Mouse (Mus musculus) embryonic facial prominence, embryonic 14.5 days (tissue): ENCODE results near the gene Eif6. TPM values are rescaled to one million over a fixed set of nuclear protein-coding genes. Genes with fewer than 3 reads are reported as not detected.

Experiments used
- ATAC-seq: fragments of 200-750 bp; cut with Nextera tagmentation; 2 replicates; pipeline ENCODE4 v1.8.0; 2017; ENCODE audit warnings: low read depth, moderate number of reproducible peaks, moderate TSS enrichment
- DNase-seq: peaks from one replicate; pipeline ENCODE4 v3.0.0-alpha.2; 2015; ENCODE audit warnings: low spot score
- H3K27ac ChIP-seq: fragments of 300-500 bp; sonication (generic); replicated peaks from 2 replicates; pipeline ENCODE4 v1.5.1; 2014; ENCODE audit warnings: low read depth, mild to moderate bottlenecking, low read length, moderate library complexity
- H3K27me3 ChIP-seq: fragments of 300-500 bp; sonication (generic); replicated peaks from 2 replicates; pipeline ENCODE4 v1.6.1; 2014; ENCODE audit warnings: low read length; ENCODE audit not compliant: control insufficient read depth, insufficient read depth
- H3K36me3 ChIP-seq: fragments of 300-500 bp; sonication (generic); 2 replicates; pipeline ENCODE4 v1.6.1; 2014; ENCODE audit warnings: low read length, mixed read lengths; ENCODE audit not compliant: control insufficient read depth, insufficient read depth
- H3K4me1 ChIP-seq: fragments of 300-500 bp; sonication (generic); 2 replicates; pipeline ENCODE4 v1.6.1; 2014; ENCODE audit warnings: antibody characterized with exemption, low read length; ENCODE audit not compliant: control insufficient read depth, insufficient read depth
- H3K4me2 ChIP-seq: fragments of 300-500 bp; sonication (generic); 2 replicates; pipeline ENCODE4 v1.6.1; 2014; ENCODE audit warnings: low read depth, mild to moderate bottlenecking, low read length, moderate library complexity, mixed read lengths
- H3K4me3 ChIP-seq: fragments of 300-500 bp; sonication (generic); 2 replicates; pipeline ENCODE4 v1.5.1; 2014; ENCODE audit warnings: low read depth, mild to moderate bottlenecking, low read length
- H3K9ac ChIP-seq: fragments of 300-500 bp; sonication (generic); 2 replicates; pipeline ENCODE4 v1.6.1; 2014; ENCODE audit warnings: low read depth, mild to moderate bottlenecking, low read length, moderate library complexity, mixed read lengths
- H3K9me3 ChIP-seq: fragments of 300-500 bp; sonication (generic); 2 replicates; pipeline ENCODE4 v1.6.1; 2016; ENCODE audit warnings: low read length; ENCODE audit not compliant: control insufficient read depth
- WGBS: fragments of 180-500 bp; shearing (Covaris S2); extraction: QIAGEN DNeasy Blood & Tissue Kit; methylation state at CpG from one replicate; pipeline ENCODE4 v1.1.7; 2014; 5-methylcytosine and 5-hydroxymethylcytosine counted together
- polyA plus RNA-seq: library from polyadenylated mRNA; unstranded; fragments of >200 nt; fragmentation: Nextera tagmentation; extraction: Ambion mirVana; gene quantifications from 2 replicates; pipeline ENCODE4 v1.2.1, GENCODE M21; 2014

Eif6 gene
- polyA plus RNA-seq, 1 experiment from 2014 or later: 151 TPM

DNA sequence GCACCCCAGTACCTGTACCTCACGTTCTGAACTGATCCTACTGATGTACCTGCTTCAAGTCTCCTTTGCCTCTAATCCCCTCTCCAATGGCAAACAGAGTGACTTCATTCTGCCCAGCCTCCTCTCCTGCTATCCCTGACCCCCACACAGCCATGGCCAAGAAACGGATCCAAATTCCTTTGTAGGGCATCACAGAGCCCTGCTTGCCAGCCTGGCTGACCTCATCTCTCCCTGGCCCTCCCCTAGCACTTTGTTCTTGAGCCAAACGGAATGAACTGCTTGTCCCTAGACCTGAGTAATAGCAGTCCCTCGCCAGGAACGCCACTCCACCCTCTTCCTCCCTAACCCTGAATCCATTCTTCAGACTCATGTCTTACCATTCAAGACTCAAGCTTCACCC, 20.2 kb downstream of the Eif6 start:
- WGBS: 60% methylated on average over 5 of the region's 5 CpGs
- ATAC-seq: no peak
- no peaks in the 10 kb centered on the region for H3K9me3 ChIP-seq

DNA sequence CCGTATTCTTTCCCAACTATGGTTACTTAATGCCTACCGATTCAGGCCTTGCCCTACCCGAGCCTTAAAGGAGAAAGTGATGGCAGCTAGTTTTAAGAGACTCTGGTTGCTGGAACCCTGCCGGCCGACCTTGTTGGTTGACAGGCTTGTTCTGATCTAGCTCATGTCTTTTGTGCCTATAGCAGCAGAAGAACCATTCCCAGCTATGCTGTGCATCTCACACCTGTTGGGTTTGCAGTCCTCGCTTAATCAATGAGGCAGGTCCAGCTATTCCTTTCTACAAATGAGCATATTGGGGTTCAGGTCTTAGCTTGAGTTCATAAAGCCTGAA, 20.8 kb downstream of the Eif6 start:
- H3K27ac ChIP-seq: no peak overlapping the region
- 86% methylated on average over 6 of the region's 6 CpGs for WGBS
- H3K4me1 ChIP-seq: no peaks in the 10 kb centered on the region
- H3K9me3 ChIP-seq: no peaks in the 10 kb centered on the region
- no peak for DNase-seq
- ATAC-seq: no peak
- H3K36me3 ChIP-seq: no peaks in the 10 kb centered on the region
- no peak overlapping the region for H3K9ac ChIP-seq
- no peak overlapping the region for H3K4me2 ChIP-seq
- no peak overlapping the region for H3K4me3 ChIP-seq
- H3K27me3 ChIP-seq: no peaks in the 10 kb centered on the region

More for the DNA sequence above, 20.2 kb downstream of the Eif6 start:
- Histone ChIP-seq H3K4me1 (no peaks in the 10 kb centered on the region), H3K36me3 (no peaks in the 10 kb centered on the region), H3K27ac (no peak overlapping the region), H3K27me3 (no peaks in the 10 kb centered on the region), H3K4me3 (no peak overlapping the region), H3K9ac (no peak overlapping the region), H3K4me2 (no peak overlapping the region)
- no peak for DNase-seq

DNA sequence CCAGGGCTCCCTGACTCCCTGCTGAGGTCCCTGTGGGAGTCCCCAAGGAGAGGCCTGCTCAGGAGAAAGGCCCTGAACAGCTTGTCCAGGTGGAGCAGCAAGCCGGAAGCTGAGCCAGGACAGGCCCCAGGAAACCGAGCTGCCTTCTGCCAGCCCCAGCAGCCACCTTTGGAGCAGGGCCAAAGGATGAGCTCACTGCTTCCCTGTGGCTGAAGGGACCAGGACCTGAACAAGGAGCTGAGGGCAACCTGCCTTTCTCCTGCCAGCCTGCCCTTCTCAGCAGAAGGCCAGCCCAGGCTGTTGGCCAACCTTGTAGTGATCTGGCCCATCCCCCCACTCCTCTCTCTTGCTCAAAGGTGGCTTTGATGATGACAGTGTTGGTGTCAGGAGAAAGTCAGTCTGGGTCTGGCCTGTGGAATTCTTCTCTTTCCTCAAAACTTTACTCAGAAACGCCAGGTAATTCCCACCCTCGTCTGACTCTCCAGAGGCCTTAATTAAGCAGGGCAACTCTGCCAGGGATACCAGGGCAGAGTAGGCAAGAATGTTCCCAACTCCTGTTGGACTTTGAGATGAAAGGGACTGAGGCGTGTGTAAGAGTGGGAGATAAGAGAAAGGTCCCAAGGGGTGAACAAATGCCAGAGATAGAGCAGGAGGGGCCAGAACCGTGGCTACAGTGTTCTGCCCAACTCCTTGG, 21.3 kb downstream of the Eif6 start:
- DNase-seq (peak; percentile 11), ATAC-seq (no peak)
- Histone ChIP-seq H3K9me3 (no peaks in the 10 kb centered on the region), H3K27me3 (no peaks in the 10 kb centered on the region), H3K36me3 (no peaks in the 10 kb centered on the region), H3K9ac (no peak overlapping the region), H3K27ac (no peak overlapping the region), H3K4me2 (no peak overlapping the region), H3K4me1 (no peaks in the 10 kb centered on the region), H3K4me3 (no peak overlapping the region)
- 49% methylated on average over 6 of the region's 6 CpGs for WGBS

DNA sequence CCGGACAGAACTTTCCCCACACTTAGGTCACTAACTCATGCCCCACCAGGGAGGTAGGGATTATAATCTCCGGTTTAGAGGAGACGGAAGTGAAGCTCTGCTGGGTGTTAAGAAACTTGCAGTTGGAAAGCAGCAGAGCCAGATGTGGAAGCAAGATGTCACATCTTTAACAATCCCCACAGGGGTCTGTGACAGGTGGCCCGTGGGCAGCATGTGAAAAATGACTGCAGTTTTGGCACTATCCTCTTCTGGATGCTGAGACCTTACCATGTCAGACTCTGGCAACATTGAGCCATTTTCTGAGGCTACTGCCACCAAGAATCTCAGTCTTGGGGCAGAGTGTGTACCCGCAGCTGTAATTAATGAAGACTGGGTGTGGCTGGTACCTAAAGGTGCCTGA, 22.7 kb downstream of the Eif6 start:
- H3K4me1 ChIP-seq: no peaks in the 10 kb centered on the region

DNA sequence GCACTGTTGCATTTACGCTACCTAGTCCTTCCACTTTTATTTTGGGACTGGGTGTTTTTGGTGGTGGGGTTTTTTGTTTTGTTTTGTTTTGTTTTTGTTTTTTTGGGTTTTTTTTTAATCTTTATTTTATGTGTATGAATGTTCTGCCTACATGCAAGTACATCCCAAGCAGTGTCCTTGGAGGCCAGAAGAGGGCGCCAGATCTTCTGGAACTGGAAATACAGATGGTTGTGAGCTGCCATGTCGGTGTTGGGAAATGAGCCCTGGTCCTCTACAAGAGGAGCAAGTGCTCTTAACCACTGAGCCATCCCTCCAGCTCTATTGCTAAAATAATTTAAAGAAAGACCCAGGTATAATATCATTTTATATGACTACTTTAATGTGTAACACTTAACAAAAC, 24.0 kb downstream of the Eif6 start:
- ATAC-seq (no peak), DNase-seq (no peak)
- no peak overlapping the region for H3K4me3 ChIP-seq
- no peaks in the 10 kb centered on the region for H3K4me1 ChIP-seq
- H3K9ac ChIP-seq: no peak overlapping the region
- H3K27ac ChIP-seq: no peak overlapping the region
- no peaks in the 10 kb centered on the region for H3K27me3 ChIP-seq
- H3K9me3 ChIP-seq: no peaks in the 10 kb centered on the region
- 51% methylated on average over 3 of the region's 3 CpGs for WGBS
- H3K4me2 ChIP-seq: no peak overlapping the region
- no peaks in the 10 kb centered on the region for H3K36me3 ChIP-seq

More for the DNA sequence above, 22.7 kb downstream of the Eif6 start:
- 63% methylated on average over 5 of the region's 5 CpGs for WGBS
- H3K9ac ChIP-seq: no peak overlapping the region
- no peaks in the 10 kb centered on the region for H3K27me3 ChIP-seq
- H3K9me3 ChIP-seq: no peaks in the 10 kb centered on the region
- no peaks in the 10 kb centered on the region for H3K36me3 ChIP-seq
- no peak overlapping the region for H3K27ac ChIP-seq
- no peak overlapping the region for H3K4me3 ChIP-seq
- no peak overlapping the region for H3K4me2 ChIP-seq
- no peak for ATAC-seq
- no peak for DNase-seq

DNA sequence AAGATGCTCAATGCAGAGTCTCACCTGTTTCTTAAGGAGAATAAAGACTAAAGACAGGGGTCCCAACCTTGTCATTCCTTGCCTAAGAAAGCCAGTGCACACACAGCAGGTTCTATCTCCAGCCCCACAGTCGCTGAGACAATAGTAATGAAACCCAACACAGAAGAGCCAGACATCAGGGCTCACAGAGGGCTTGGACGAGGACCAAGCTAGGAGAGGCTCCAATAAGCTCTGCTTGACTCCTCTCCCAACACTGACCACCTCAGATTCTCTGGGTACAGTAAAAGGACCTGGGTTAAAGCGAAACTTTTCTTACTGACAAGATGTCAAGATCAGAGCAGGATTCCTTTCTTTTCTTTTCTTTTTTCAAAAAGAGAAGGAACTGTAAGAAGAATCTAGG, 28.1 kb downstream of the Eif6 start:
- no peaks in the 10 kb centered on the region for H3K9me3 ChIP-seq
- H3K4me1 ChIP-seq: no peaks in the 10 kb centered on the region
- DNase-seq (no peak), ATAC-seq (no peak)
- no peak overlapping the region for H3K27ac ChIP-seq
- no peaks in the 10 kb centered on the region for H3K36me3 ChIP-seq
- no peaks in the 10 kb centered on the region for H3K27me3 ChIP-seq
- no peak overlapping the region for H3K4me3 ChIP-seq
- no peak overlapping the region for H3K9ac ChIP-seq
- WGBS: 62% methylated on average over 3 of the region's 3 CpGs
- no peak overlapping the region for H3K4me2 ChIP-seq

DNA sequence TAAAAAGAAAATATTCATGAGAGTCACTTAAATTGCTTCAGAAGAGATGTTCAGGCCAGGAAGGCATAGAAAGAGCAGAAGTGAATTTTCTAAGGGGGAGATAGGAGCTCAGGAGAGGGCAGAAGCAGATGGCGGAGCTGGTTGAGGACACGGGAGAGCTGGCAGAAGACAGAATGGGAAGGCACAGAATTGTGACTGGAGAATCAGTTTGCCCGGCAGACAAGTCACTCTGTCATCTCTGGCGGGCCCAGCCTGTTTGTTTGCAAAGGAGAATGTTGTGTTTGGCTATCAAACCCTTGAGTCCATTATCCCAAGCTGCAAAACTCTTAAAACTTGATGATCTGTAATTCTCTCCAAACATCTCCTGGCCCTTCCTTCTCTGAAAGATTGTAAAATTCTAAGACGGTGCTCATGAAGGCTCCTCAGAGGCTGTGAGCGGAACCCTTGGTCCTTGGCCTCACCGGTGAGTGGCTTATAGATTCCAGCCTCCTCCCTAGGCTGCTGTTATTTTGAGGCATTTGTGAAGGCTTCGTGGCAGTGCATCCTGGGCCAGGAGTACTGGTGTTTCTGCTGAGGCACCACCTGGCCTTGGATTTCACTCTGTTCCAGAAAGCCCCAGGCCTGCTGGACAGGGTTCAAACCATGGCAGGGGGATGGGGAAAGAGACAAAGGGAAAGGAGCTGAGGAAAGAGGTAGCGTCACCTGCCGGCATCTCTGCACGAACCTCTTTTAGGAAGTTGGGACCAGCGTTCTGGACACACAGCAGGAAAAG, 31.9 kb downstream of the Eif6 start:
- no peak overlapping the region for H3K9ac ChIP-seq
- ATAC-seq (no peak), DNase-seq (no peak)
- H3K9me3 ChIP-seq: no peaks in the 10 kb centered on the region
- no peaks in the 10 kb centered on the region for H3K36me3 ChIP-seq
- H3K4me1 ChIP-seq: no peaks in the 10 kb centered on the region
- no peaks in the 10 kb centered on the region for H3K27me3 ChIP-seq
- 86% methylated on average over 12 of the region's 12 CpGs for WGBS
- H3K4me2 ChIP-seq: no peak overlapping the region
- no peak overlapping the region for H3K27ac ChIP-seq
- no peak overlapping the region for H3K4me3 ChIP-seq

DNA sequence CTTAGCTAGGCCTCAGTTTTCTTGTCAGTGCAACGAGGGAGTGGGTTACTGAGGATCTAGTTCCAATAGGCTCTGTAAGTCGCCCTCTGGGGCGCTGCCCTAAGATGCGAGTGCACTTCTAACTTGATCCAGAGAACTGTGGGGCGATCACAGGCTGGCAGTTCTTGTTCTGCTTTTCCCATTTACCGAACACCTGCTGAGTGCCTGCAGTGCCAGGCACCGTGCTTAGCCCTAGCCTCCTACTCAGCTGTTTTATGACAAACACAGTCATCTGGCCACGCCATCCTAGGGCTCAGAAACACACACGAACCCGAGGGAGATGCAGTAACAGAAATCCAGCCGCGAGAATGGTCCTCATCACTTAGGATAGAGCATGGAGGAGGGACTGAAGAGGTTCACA, 33.8 kb downstream of the Eif6 start:
- Histone ChIP-seq H3K4me2 (0 out of 2 replicates have a peak overlapping the region, but pooled peaks have one; percentile 18), H3K27me3 (no peaks in the 10 kb centered on the region)
- WGBS: 28% methylated on average over 12 of the region's 12 CpGs

More for the DNA sequence above, 33.8 kb downstream of the Eif6 start:
- H3K4me3 ChIP-seq: no peak overlapping the region
- H3K4me1 ChIP-seq: no peaks in the 10 kb centered on the region
- ATAC-seq (no peak), DNase-seq (no peak)
- no peak overlapping the region for H3K27ac ChIP-seq
- no peaks in the 10 kb centered on the region for H3K36me3 ChIP-seq
- H3K9me3 ChIP-seq: no peaks in the 10 kb centered on the region
- H3K9ac ChIP-seq: no peak overlapping the region
